11 mouse cellular contexts compared by ENCODE assay signal in the genomic region with DNA sequence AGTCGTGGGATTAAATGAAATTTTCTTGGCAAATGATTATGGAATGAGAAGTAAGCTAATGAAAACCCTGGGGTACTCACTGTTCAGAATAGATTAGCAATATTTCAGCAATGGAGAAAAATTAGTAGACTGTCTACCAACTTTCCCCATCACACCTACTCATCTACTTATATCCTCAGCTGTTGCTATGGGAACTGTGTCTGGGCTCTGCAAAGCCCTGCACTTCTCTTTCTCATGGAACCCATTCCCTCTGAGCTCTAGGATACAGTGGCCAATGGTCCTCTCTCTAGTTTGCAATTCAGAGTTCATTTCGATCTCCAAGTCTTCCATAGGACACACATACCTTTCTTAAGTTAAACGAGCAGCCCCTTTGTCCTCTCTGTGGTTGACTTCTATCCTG.
"Had no signal": no experiment of that assay in that cellular context is flagged by ENCODE, and none has a peak within 500 bp of the region (broad histone marks: within the 10 kb centered on the region; RNA-seq: fewer than 3 reads in every experiment).

No protein-coding gene starts in this region.

- DNase-seq: kidney, adult 18-20 months; kidney, adult 9 months; kidney, postnatal 14 days; kidney, postnatal 4 days; liver, embryonic 13.5 days; lung, adult 2 months; retina, postnatal 1 day; right cerebral cortex, postnatal 25 days; thymus, adult 2 months; thymus, postnatal 14 days; thymus, postnatal 4 days had no signal
